Mouse (Mus musculus): ENCODE measurements around the gene Gm9857. TPM values are rescaled to one million over a fixed set of nuclear protein-coding genes. Genes with fewer than 3 reads are reported as not detected.

The Gm9857 gene
- total and polyA plus RNA-seq, 3 experiments, result not detected

GRCm38 (mm10) chr3:108940996-108941395, 751 bp upstream of the Gm9857 start:
- Histone ChIP-seq H3K79me2 (replicated peaks; ENCODE audit: control insufficient read depth, insufficient read depth, low read length) (no peaks in the 10 kb centered on the region), H3K27me3 (ENCODE audit: control insufficient read depth, insufficient read depth, low read length) (peaks cover 2% of the 10 kb centered on the region), H3K9ac (ENCODE audit: low read depth, low read length) (no peak overlapping the region), H3K36me3 (ENCODE audit: control insufficient read depth, insufficient read depth, low read length) (no peaks in the 10 kb centered on the region), H3K4me3 (no peak overlapping the region), H3K27ac (no peak overlapping the region), H3K4me1 (ENCODE audit: control insufficient read depth, insufficient read depth, low read length) (no peaks in the 10 kb centered on the region)
- intact Hi-C loops (cut with DNase I), result no loop called here
- no peak for DNase-seq
- TF ChIP-seq POLR2A (IDR thresholded peaks at IDR 0.05; ENCODE audit: insufficient read depth, low read depth, low read length) (no peak), EP300 (IDR thresholded peaks at IDR 0.05; ENCODE audit: insufficient read depth, low read depth, low read length) (no peak), CTCF (IDR thresholded peaks at IDR 0.05) (no peak)
- 87% methylated on average over 10 of the region's 10 CpGs for WGBS

GRCm38 (mm10) chr3:108939573-108939972, 672 bp downstream of the Gm9857 start, which contains the start of gene Henmt1:
Gene Henmt1, plus strand, starts transcription at chr3:108939873.
- 85% methylated on average over 5 of the region's 5 CpGs for WGBS
- H3K4me3 ChIP-seq, result no peak within 1 kb of the TSS
- H3K27me3 ChIP-seq (ENCODE audit: control insufficient read depth, insufficient read depth, low read length), result peaks cover 2% of the 10 kb centered on the region
- TF ChIP-seq POLR2A (IDR thresholded peaks at IDR 0.05; ENCODE audit: insufficient read depth, low read depth, low read length), result no peak
- no peak for TF ChIP-seq CTCF (IDR thresholded peaks at IDR 0.05)
- no peak for TF ChIP-seq EP300 (IDR thresholded peaks at IDR 0.05; ENCODE audit: insufficient read depth, low read depth, low read length)
- no peak for DNase-seq
- H3K9ac ChIP-seq (ENCODE audit: low read depth, low read length), result no peak within 1 kb of the TSS
- intact Hi-C loops (cut with DNase I), result no loop called here
- H3K4me1 ChIP-seq (ENCODE audit: control insufficient read depth, insufficient read depth, low read length), result no peaks in the 10 kb centered on the region
- H3K79me2 ChIP-seq (replicated peaks; ENCODE audit: control insufficient read depth, insufficient read depth, low read length), result no peaks in the 10 kb centered on the region
- H3K27ac ChIP-seq, result no peak within 1 kb of the TSS
- no peaks in the 10 kb centered on the region for H3K36me3 ChIP-seq (ENCODE audit: control insufficient read depth, insufficient read depth, low read length)

- DNase-seq, result no peak
- no peak overlapping the region for H3K27ac ChIP-seq
- H3K79me2 ChIP-seq (replicated peaks; ENCODE audit: control insufficient read depth, insufficient read depth, low read length), result no peaks in the 10 kb centered on the region
- H3K27me3 ChIP-seq (ENCODE audit: control insufficient read depth, insufficient read depth, low read length), result peaks cover 2% of the 10 kb centered on the region
- WGBS, result 89% methylated on average over 5 of the region's 5 CpGs
- TF ChIP-seq CTCF (IDR thresholded peaks at IDR 0.05) (no peak), POLR2A (IDR thresholded peaks at IDR 0.05; ENCODE audit: insufficient read depth, low read depth, low read length) (no peak), EP300 (IDR thresholded peaks at IDR 0.05; ENCODE audit: insufficient read depth, low read depth, low read length) (no peak)
- intact Hi-C loops (cut with DNase I), result no loop called here
- no peak overlapping the region for H3K9ac ChIP-seq (ENCODE audit: low read depth, low read length)
- no peaks in the 10 kb centered on the region for H3K36me3 ChIP-seq (ENCODE audit: control insufficient read depth, insufficient read depth, low read length)
- H3K4me3 ChIP-seq, result no peak overlapping the region
- no peaks in the 10 kb centered on the region for H3K4me1 ChIP-seq (ENCODE audit: control insufficient read depth, insufficient read depth, low read length)
Measured at GRCm38 (mm10) chr3:108938691-108939090, 1.6 kb downstream of the Gm9857 start.

GRCm38 (mm10) chr3:108933557-108933956, 6.7 kb downstream of the Gm9857 start:
- no peaks in the 10 kb centered on the region for H3K36me3 ChIP-seq (ENCODE audit: control insufficient read depth, insufficient read depth, low read length)
- TF ChIP-seq POLR2A (IDR thresholded peaks at IDR 0.05; ENCODE audit: insufficient read depth, low read depth, low read length) (no peak), CTCF (IDR thresholded peaks at IDR 0.05) (no peak), EP300 (IDR thresholded peaks at IDR 0.05; ENCODE audit: insufficient read depth, low read depth, low read length) (no peak)
- 89% methylated on average over 6 of the region's 6 CpGs for WGBS
- DNase-seq, result no peak
- intact Hi-C loops (cut with DNase I), result no loop called here
- H3K27ac ChIP-seq, result no peak overlapping the region
- H3K27me3 ChIP-seq (ENCODE audit: control insufficient read depth, insufficient read depth, low read length), result no peaks in the 10 kb centered on the region
- no peak overlapping the region for H3K9ac ChIP-seq (ENCODE audit: low read depth, low read length)
- no peaks in the 10 kb centered on the region for H3K79me2 ChIP-seq (replicated peaks; ENCODE audit: control insufficient read depth, insufficient read depth, low read length)
- no peak overlapping the region for H3K4me3 ChIP-seq
- no peaks in the 10 kb centered on the region for H3K4me1 ChIP-seq (ENCODE audit: control insufficient read depth, insufficient read depth, low read length)

- no peak overlapping the region for H3K9ac ChIP-seq (ENCODE audit: low read depth, low read length)
- no peak for TF ChIP-seq POLR2A (IDR thresholded peaks at IDR 0.05; ENCODE audit: insufficient read depth, low read depth, low read length)
- no peak for TF ChIP-seq EP300 (IDR thresholded peaks at IDR 0.05; ENCODE audit: insufficient read depth, low read depth, low read length)
- no peak for TF ChIP-seq CTCF (IDR thresholded peaks at IDR 0.05)
- H3K4me1 ChIP-seq (ENCODE audit: control insufficient read depth, insufficient read depth, low read length), result no peaks in the 10 kb centered on the region
- 63% methylated on average over 1 of the region's 1 CpGs for WGBS
- H3K79me2 ChIP-seq (replicated peaks; ENCODE audit: control insufficient read depth, insufficient read depth, low read length), result no peaks in the 10 kb centered on the region
- H3K27me3 ChIP-seq (ENCODE audit: control insufficient read depth, insufficient read depth, low read length), result no peaks in the 10 kb centered on the region
- intact Hi-C loops (cut with DNase I), result no loop called here
- no peak for DNase-seq
- no peak overlapping the region for H3K4me3 ChIP-seq
- H3K27ac ChIP-seq, result no peak overlapping the region
- no peaks in the 10 kb centered on the region for H3K36me3 ChIP-seq (ENCODE audit: control insufficient read depth, insufficient read depth, low read length)
Measured at GRCm38 (mm10) chr3:108926308-108926707, 13.9 kb downstream of the Gm9857 start.

GRCm38 (mm10) chr3:108925677-108926076, 14.6 kb downstream of the Gm9857 start:
- Histone ChIP-seq H3K9ac (ENCODE audit: low read depth, low read length) (no peak overlapping the region), H3K79me2 (replicated peaks; ENCODE audit: control insufficient read depth, insufficient read depth, low read length) (no peaks in the 10 kb centered on the region), H3K27me3 (ENCODE audit: control insufficient read depth, insufficient read depth, low read length) (no peaks in the 10 kb centered on the region), H3K4me1 (ENCODE audit: control insufficient read depth, insufficient read depth, low read length) (no peaks in the 10 kb centered on the region), H3K27ac (no peak overlapping the region), H3K36me3 (ENCODE audit: control insufficient read depth, insufficient read depth, low read length) (no peaks in the 10 kb centered on the region), H3K4me3 (no peak overlapping the region)
- intact Hi-C loops (cut with DNase I), result no loop called here
- DNase-seq, result no peak
- TF ChIP-seq EP300 (IDR thresholded peaks at IDR 0.05; ENCODE audit: insufficient read depth, low read depth, low read length) (no peak), CTCF (IDR thresholded peaks at IDR 0.05) (no peak), POLR2A (IDR thresholded peaks at IDR 0.05; ENCODE audit: insufficient read depth, low read depth, low read length) (no peak)
- WGBS, result 89% methylated on average over 4 of the region's 4 CpGs

All from heart, adult 2 months (tissue).